Comparison of ENCODE assay signal across 16 mouse cellular contexts in genomic region chr1:192502835-192503234, GRCm38 (mm10).
"Had no signal": no experiment of that assay in that cellular context is flagged by ENCODE, and none has a peak within 500 bp of the region (broad histone marks: within the 10 kb centered on the region; RNA-seq: fewer than 3 reads in every experiment).

No protein-coding gene starts in this region.

- ATAC-seq: liver, embryonic 12.5 days; liver, postnatal 0 days; lung, postnatal 0 days; midbrain, embryonic 13.5 days; midbrain, embryonic 15.5 days; midbrain, embryonic 16.5 days had no signal

- DNase-seq: liver; liver, embryonic 13.5 days; liver, postnatal 0 days; lung, adult 18-20 months; lung, adult 2 months; lung, embryonic 14.5 days; lung, postnatal 10 days; lung, postnatal 14 days; lung, postnatal 36 days; lung, postnatal 4 days; midbrain, embryonic 14.5 days had no signal
